Mouse (Mus musculus) CD4-positive, CD25-positive, alpha-beta regulatory T cell, adult 9 weeks (primary cell): ENCODE data around the gene Fancm. TPM values are rescaled to one million over a fixed set of nuclear protein-coding genes. Genes with fewer than 3 reads are reported as not detected.

ENCODE experiments used
- polyA plus RNA-seq: library from polyadenylated mRNA; unstranded; fragments of 100-300 nt; shearing (Covaris generic); gene quantifications from one replicate; pipeline ENCODE4 v1.2.1, GENCODE M21; 2017

Fancm gene
- polyA plus RNA-seq, result 4.6 TPM

DNA sequence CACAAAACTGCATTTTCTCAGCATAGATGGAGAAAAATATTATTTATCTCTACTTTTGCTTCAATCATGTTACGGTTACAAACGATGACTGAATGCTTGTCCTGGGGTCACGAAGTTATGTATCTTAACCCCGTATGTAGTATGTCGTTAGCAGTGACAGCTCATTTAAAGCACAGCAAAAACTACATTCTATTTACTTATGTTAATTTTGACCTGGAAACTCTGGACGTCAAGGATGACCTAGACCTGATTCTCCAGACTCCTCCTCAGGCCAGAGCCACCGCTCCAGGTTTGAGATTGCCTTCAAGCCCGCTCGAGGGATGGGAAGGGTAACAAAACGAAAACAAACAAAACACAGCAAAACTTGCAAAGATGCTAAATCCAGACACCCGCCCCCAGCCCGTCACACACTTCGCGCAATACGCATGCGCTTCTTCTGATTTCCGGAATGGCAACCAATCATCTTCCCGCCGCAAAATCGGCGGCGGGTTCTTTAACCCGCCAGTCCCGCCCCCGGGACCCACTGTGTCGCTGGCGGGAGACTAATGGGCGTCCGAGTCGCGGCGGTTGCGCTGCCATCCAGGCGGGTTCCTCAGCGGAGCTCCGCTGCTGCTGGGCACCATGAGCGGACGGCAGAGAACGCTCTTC, at the start of gene Fancm:
Gene Fancm (plus strand): TSS at position 519 of the 648 bp plus-strand sequence.

GRCm38 (mm10) chr12:65036190-65036870, 39.1 kb upstream of the Fancm start, which contains the start of gene Prpf39:
Prpf39 (plus strand) TSS chr12:65036333.

DNA sequence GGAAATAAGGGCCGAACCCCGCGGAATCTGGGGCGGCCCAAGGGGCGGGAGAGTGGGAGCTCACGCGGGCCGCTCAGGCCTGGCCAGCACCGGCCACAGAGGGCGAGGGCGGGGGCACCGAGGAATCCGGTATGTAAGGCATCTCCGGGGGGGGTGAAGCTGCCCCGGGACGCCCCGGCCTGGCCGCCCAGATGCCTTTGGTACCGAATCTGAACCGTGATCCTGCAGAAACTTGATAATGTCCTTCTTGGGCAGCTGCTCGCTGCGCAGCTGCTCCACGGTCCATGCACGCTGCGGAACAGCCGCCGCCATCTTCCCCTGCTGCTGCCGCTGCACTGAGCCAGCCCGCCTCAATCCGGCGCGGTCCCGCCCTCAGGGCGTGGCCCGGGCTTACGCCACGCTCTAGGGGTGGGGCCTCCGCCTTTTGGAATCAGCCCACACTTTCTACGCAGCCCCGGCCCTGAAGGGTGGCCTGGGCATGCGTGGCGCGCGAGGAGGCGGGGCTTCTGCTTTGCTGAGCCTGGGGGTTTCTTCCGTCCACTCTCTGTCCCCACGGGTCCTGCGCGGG, 1.7 kb upstream of the Fancm start, which contains the start of gene Fkbp3:
Gene Fkbp3 (minus strand): TSS at position 397 of the 568 bp plus-strand sequence.

GRCm38 (mm10) chr12:65172021-65172951, 96.9 kb downstream of the Fancm start, which contains the start of gene Mis18bp1:
Mis18bp1 (minus strand) TSS chr12:65172604.

Other genes with a start within 250 kb of the Fancm start
- gene Gm527, start 157.7 kb upstream of the Fancm start, polyA plus RNA-seq, result 0.41 TPM
- gene Klhl28, start 110.1 kb upstream of the Fancm start, polyA plus RNA-seq, result 31.0 TPM
- gene Togaram1, start 109.8 kb upstream of the Fancm start, polyA plus RNA-seq, result 44.6 TPM
- gene Prpf39, start 39.3 kb upstream of the Fancm start, polyA plus RNA-seq, result 124 TPM
- gene Fkbp3, start 1.6 kb upstream of the Fancm start, polyA plus RNA-seq, result 262 TPM
- 1.9 TPM for gene Mis18bp1, start 97.0 kb downstream of the Fancm start, polyA plus RNA-seq
- gene Wdr20rt, start 149.9 kb downstream of the Fancm start, polyA plus RNA-seq, result not detected